Mouse (Mus musculus) stomach, embryonic 16.5 days (tissue): ENCODE data around the gene Olfr320. TPM values are rescaled to one million over a fixed set of nuclear protein-coding genes. Genes with fewer than 3 reads are reported as not detected.

Experiments
- ATAC-seq: fragments of 200-750 bp; cut with Nextera tagmentation; 2 replicates; pipeline ENCODE4 v1.8.0; 2017; ENCODE audit warnings: moderate number of reproducible peaks, moderate TSS enrichment; ENCODE audit not compliant: insufficient read depth, low FRiP score
- H3K27ac ChIP-seq: fragments of 300-500 bp; sonication (generic); 2 replicates; pipeline ENCODE4 v1.5.1; 2014; ENCODE audit warnings: low read length
- H3K27me3 ChIP-seq: fragments of 300-500 bp; sonication (generic); 2 replicates; pipeline ENCODE4 v1.6.1; 2014; ENCODE audit warnings: low read length, control low read depth, mixed read lengths; ENCODE audit not compliant: control insufficient read depth, insufficient read depth
- H3K36me3 ChIP-seq: fragments of 300-500 bp; sonication (generic); 2 replicates; pipeline ENCODE4 v1.6.1; 2014; ENCODE audit warnings: low read length; ENCODE audit not compliant: control insufficient read depth, insufficient read depth
- H3K4me1 ChIP-seq: fragments of 300-500 bp; sonication (generic); 2 replicates; pipeline ENCODE4 v1.6.1; 2014; ENCODE audit warnings: low read length, control low read depth, mixed read lengths; ENCODE audit not compliant: control insufficient read depth, insufficient read depth
- H3K4me2 ChIP-seq: fragments of 300-500 bp; sonication (generic); 2 replicates; pipeline ENCODE4 v1.6.1; 2014; ENCODE audit warnings: low read depth, low read length, mixed read lengths
- H3K4me3 ChIP-seq: fragments of 300-500 bp; sonication (generic); replicated peaks from 2 replicates; pipeline ENCODE4 v1.5.1; 2014; ENCODE audit warnings: mild to moderate bottlenecking, low read length
- H3K9ac ChIP-seq: fragments of 300-500 bp; sonication (generic); 2 replicates; pipeline ENCODE4 v1.6.1; 2014; ENCODE audit warnings: low read length
- H3K9me3 ChIP-seq: fragments of 300-500 bp; sonication (generic); replicated peaks from 2 replicates; pipeline ENCODE4 v1.6.1; 2016; ENCODE audit warnings: low read length, control low read depth; ENCODE audit not compliant: control insufficient read depth
- WGBS: fragments of 180-500 bp; shearing (Covaris S2); extraction: QIAGEN DNeasy Blood & Tissue Kit; methylation state at CpG from one replicate; pipeline ENCODE4 v1.1.7; 2014; 5-methylcytosine and 5-hydroxymethylcytosine counted together
- polyA plus RNA-seq: library from polyadenylated mRNA; unstranded; fragments of >200 nt; fragmentation: Nextera tagmentation; extraction: Ambion mirVana; gene quantifications from 2 replicates; pipeline ENCODE4 v1.2.1, GENCODE M21; 2015

The Olfr320 gene
- not detected in 2 replicates for polyA plus RNA-seq

DNA sequence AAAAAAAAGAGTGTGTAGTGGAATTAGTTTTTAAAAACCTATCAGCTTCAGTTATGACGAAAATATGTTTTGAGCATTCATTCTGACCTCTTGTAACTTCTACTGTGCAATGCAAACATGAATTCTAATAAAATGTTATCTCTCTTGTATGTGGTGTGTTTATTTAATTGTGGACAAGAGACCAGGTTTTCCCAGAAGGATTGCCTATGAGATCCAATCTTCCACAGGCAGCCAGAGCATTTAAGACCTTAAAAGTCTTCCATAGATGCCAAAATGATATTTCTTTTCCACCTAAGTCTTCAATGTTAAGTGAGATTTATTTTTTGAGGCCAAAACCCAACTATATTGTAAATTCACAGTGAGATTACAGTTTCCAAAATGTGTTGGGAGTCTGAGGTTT is at the start of gene Olfr320:
Olfr320 (plus strand) TSS at position 301 of the 400 bp plus-strand sequence.
- no peak for ATAC-seq
- Histone ChIP-seq H3K9ac (no peak within 1 kb of the TSS), H3K27ac (no peak within 1 kb of the TSS), H3K36me3 (no peaks in the 10 kb centered on the region), H3K4me2 (no peak within 1 kb of the TSS), H3K4me1 (no peaks in the 10 kb centered on the region), H3K4me3 (no peak within 1 kb of the TSS), H3K9me3 (no peaks in the 10 kb centered on the region), H3K27me3 (no peaks in the 10 kb centered on the region)
- WGBS, result 82% methylated on average over 1 of the region's 1 CpGs

DNA sequence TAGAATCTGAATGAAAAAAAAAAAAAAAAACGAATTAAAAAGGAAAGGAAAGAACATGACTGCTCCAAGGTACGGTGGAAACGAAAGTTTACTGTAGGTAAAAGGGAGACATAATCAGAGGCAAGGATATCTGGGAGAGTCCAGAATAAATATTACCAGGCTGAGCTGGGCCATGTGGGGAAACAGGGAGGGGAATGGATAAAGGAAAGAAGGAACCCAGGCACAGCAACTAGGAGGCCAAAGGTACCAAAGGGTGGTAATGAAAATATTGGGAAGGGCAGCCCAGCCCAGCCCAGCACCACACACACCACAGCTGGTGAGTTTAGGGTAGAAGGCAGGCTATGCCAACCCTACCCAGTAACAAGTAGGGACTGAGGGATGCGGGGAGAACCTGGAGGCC is 46.0 kb upstream of the Olfr320 start:
- H3K27ac ChIP-seq, result peak overlapping the region; percentile 57
- 57% methylated on average over 4 of the region's 4 CpGs for WGBS
- H3K4me2 ChIP-seq, result no peak overlapping the region
- H3K9ac ChIP-seq, result no peak overlapping the region
- H3K4me1 ChIP-seq, result no peaks in the 10 kb centered on the region
- ATAC-seq, result peak; percentile 72; the same call in 1 of the 2 replicates
- no peak overlapping the region for H3K4me3 ChIP-seq
- no peaks in the 10 kb centered on the region for H3K36me3 ChIP-seq
- H3K9me3 ChIP-seq, result no peaks in the 10 kb centered on the region
- no peaks in the 10 kb centered on the region for H3K27me3 ChIP-seq

DNA sequence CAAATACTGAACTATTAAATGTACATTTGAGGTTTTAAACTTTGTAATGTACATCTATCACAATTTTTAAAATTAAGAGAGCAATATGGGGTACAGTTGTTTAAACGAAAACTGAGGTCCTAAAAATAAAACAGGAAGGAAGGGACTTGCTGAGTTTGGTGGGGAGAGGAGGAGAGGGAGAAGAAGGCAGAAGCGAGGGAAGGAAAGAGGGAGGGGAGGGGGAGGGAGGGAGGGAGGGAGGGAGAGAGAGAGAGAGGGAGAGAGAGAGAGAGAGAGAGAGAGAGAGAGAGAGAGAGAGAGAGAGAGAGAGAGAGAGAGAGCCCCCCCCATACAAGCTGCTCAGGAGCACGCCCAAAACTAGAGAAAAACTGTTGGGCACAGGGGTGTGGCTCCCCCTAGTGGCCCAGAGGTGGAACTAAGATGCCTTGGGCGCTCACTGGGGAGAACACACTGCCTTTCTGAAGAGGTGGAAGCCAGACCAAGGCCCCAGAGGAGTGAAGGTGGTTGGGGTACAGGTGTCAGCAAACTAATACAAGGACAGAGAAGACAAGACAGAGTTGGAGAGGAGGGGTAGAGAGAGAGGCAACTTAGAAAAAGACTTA is 44.4 kb upstream of the Olfr320 start:
- no peak overlapping the region for H3K4me3 ChIP-seq
- H3K9ac ChIP-seq, result no peak overlapping the region
- no peak for ATAC-seq
- H3K9me3 ChIP-seq, result no peaks in the 10 kb centered on the region
- no peak overlapping the region for H3K27ac ChIP-seq
- peaks cover 6% of the 10 kb centered on the region; the same call in 1 of the 2 replicates for H3K4me1 ChIP-seq
- H3K36me3 ChIP-seq, result no peaks in the 10 kb centered on the region
- WGBS, result 16% methylated on average over 4 of the region's 4 CpGs
- no peaks in the 10 kb centered on the region for H3K27me3 ChIP-seq
- no peak overlapping the region for H3K4me2 ChIP-seq

DNA sequence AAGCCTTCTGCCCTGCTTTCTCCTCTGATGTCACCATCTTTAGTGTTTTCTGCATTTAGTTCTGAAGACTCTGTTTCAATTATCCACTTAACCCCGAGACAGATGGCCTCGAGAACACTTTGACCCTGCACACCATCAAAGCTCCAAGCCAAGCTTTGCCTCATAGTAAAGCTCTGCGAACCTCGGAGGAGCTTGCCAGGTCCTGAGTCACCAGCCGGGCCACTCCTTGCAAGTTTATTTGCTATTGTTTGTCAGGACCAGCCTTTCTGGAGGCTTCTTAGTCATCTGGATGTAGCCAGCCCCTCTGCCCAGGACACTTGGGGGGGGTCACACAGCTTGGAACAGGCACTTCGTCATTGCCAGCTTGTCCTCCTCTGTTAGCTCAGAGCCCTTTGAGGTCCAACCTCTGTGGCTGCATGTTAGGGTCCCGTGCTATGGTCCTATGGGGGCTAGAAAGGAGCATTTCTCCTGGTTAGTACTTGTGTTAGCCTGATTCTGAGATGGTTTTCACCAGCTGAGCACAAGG is 42.7 kb upstream of the Olfr320 start:
- ATAC-seq, result peak; percentile 11; the same call in 1 of the 2 replicates
- Histone ChIP-seq H3K9me3 (no peaks in the 10 kb centered on the region), H3K36me3 (no peaks in the 10 kb centered on the region), H3K9ac (no peak overlapping the region), H3K4me2 (no peak overlapping the region), H3K4me3 (no peak overlapping the region), H3K27me3 (no peaks in the 10 kb centered on the region), H3K27ac (no peak overlapping the region), H3K4me1 (peaks cover 6% of the 10 kb centered on the region; the same call in 1 of the 2 replicates)
- WGBS, result 44% methylated on average over 7 of the region's 7 CpGs

DNA sequence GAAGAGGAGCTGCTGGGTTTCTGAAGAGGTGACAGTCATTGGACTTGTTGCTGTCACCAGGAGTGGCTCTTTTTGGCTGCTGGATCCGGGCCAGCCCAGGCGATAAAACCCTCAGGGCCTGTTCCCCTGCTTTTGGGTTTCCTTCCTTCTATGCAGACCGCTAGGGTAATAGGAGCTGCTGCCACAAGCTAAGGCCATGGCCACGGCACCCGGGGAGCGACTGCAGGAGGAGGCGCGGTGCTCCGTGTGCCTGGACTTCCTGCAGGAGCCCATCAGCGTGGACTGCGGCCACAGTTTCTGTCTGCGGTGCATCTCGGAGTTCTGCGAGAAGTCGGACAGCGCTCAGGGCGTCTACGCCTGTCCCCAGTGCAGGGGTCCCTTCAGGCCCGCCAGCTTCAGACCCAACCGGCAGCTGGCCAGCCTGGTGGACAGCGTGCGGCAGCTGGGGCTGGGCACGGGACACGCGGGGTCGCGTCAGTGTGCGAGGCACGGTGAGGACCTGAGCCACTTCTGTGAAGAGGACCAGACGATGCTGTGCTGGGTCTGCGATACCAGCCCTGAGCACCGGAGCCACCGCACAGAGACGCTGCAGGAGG is 40.5 kb upstream of the Olfr320 start, which contains the start of gene Trim58:
Trim58 (plus strand) TSS at position 194 of the 596 bp plus-strand sequence.
- Histone ChIP-seq H3K9me3 (no peaks in the 10 kb centered on the region), H3K27ac (no peak within 1 kb of the TSS), H3K4me1 (peaks cover 6% of the 10 kb centered on the region; the same call in 1 of the 2 replicates), H3K4me3 (peak within 1 kb of the TSS; percentile 37), H3K27me3 (no peaks in the 10 kb centered on the region), H3K36me3 (no peaks in the 10 kb centered on the region), H3K9ac (peak within 1 kb of the TSS; percentile 47; the same call in 1 of the 2 replicates), H3K4me2 (peak within 1 kb of the TSS; percentile 56)
- no peak for ATAC-seq
- WGBS, result 4% methylated on average over 34 of the region's 34 CpGs

DNA sequence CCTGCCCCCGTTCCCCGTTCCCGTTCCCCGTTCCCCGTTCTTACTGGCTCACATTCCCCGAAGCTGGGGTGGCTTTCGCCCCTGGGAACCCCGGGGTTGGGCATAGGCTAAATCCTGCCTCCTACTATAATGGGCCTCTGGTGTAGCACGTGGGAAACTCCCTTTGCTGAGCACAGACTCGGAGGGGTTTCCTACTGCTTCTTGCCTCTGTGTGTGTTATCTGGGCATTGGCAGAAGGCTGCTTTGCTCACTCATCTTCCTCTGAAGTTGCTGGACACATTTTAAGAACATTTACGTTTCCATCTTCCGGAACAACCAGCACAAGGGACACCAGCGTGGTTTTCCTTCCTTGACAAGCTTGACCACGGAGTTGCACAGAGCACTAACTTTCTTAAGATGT is 39.8 kb upstream of the Olfr320 start:
- Histone ChIP-seq H3K27ac (no peak overlapping the region), H3K9me3 (no peaks in the 10 kb centered on the region), H3K9ac (no peak overlapping the region), H3K36me3 (no peaks in the 10 kb centered on the region), H3K4me2 (peak overlapping the region; percentile 56), H3K4me3 (no peak overlapping the region), H3K4me1 (peaks cover 6% of the 10 kb centered on the region; the same call in 1 of the 2 replicates), H3K27me3 (no peaks in the 10 kb centered on the region)
- ATAC-seq, result no peak
- 32% methylated on average over 14 of the region's 14 CpGs for WGBS

DNA sequence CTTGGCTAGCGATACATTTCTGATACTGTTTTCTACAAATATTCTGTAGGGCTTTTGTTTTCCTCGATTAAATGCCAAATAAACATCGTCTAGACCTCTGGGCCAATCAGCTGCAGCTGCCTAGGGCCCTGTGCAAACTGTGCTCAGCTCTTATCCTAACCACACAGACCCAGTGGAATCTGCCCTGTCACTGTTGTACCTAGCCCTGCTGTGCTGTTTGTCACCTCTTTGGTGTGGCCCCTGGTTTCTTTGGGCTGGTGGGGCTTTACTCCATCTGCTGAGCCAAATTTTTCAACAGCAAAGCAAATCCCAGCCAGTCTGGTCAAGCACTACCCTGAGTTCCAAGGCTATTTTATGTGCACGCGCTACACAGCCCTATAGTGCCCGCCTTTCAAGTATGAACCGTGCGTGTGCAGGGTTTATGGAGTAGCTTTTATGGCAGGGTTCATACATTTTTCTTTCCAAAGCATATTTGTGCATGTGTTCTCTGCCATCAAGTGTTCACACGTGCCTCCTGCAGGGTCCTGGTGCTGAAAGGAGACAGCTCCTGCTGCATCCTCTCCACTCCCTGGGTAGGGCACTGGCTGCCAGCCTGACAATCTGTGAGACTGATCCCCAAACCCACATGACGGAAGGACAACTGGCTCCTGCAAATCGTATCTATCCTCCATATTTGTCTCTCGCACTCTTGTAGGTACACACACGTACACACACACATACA is 39.1 kb upstream of the Olfr320 start:
- no peak overlapping the region for H3K27ac ChIP-seq
- ATAC-seq, result peak; percentile 72
- no peaks in the 10 kb centered on the region for H3K36me3 ChIP-seq
- H3K4me2 ChIP-seq, result no peak overlapping the region
- WGBS, result 81% methylated on average over 13 of the region's 13 CpGs
- no peak overlapping the region for H3K4me3 ChIP-seq
- H3K4me1 ChIP-seq, result peaks cover 6% of the 10 kb centered on the region; the same call in 1 of the 2 replicates
- H3K27me3 ChIP-seq, result no peaks in the 10 kb centered on the region
- H3K9ac ChIP-seq, result no peak overlapping the region
- no peaks in the 10 kb centered on the region for H3K9me3 ChIP-seq

DNA sequence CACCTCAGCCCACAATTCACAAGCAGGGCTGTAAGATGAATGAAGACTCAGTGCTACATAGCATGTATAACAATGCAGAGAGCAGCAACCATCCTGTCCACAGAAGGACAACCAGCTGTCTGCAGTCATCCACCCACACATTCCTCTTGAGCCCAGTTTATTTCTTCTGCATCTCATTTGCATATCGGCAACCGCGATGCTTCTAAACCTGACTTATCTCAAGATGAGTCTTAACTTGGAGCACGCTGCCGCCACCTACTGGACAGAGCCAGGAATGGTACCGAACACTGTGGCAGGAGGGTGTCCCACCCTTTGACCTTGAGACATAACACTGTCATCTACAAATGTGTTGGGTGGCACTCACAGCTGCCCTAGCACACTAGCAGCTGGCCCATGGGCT is 37.5 kb upstream of the Olfr320 start:
- no peak overlapping the region for H3K27ac ChIP-seq
- H3K36me3 ChIP-seq, result no peaks in the 10 kb centered on the region
- peaks cover 6% of the 10 kb centered on the region; the same call in 1 of the 2 replicates for H3K4me1 ChIP-seq
- H3K27me3 ChIP-seq, result no peaks in the 10 kb centered on the region
- no peak for ATAC-seq
- WGBS, result 30% methylated on average over 6 of the region's 6 CpGs
- H3K4me3 ChIP-seq, result no peak overlapping the region
- H3K4me2 ChIP-seq, result no peak overlapping the region
- no peaks in the 10 kb centered on the region for H3K9me3 ChIP-seq
- H3K9ac ChIP-seq, result no peak overlapping the region

DNA sequence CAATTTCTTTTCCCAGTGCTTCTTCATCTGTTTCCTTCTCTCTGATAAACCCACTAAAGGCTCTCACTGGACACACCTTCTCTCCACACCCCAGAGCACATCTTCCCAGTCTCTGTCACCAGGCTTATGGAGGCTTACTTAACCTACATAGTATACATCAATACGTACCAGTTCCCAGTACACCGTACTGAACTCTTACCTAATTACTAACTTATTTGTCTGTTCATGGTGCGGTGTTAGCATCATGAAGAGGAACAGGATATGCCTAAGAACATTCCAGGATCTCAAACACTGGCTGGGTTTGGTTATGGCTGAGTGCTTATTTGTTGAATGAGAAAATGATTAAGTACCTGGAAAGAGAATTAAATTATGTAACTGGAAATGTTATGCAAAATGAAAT is 25.7 kb upstream of the Olfr320 start:
- H3K4me3 ChIP-seq, result no peak overlapping the region
- ATAC-seq, result no peak
- H3K36me3 ChIP-seq, result no peaks in the 10 kb centered on the region
- no peak overlapping the region for H3K9ac ChIP-seq
- H3K27ac ChIP-seq, result no peak overlapping the region
- no peak overlapping the region for H3K4me2 ChIP-seq
- no peaks in the 10 kb centered on the region for H3K9me3 ChIP-seq
- H3K4me1 ChIP-seq, result no peaks in the 10 kb centered on the region
- H3K27me3 ChIP-seq, result no peaks in the 10 kb centered on the region
- WGBS, result 86% methylated on average over 3 of the region's 3 CpGs
